Mouse (Mus musculus) Muller cell, postnatal 12 days (primary cell): ENCODE data around the gene Mief2.
A peak's percentile ranks its signal among the peaks of the same experiment; 100 is the strongest.

Experiments used
- DNase-seq: peaks from one replicate; pipeline ENCODE4 v3.0.0-alpha.2; 2015; ENCODE audit errors: inconsistent ontology term

The Mief2 gene

DNA sequence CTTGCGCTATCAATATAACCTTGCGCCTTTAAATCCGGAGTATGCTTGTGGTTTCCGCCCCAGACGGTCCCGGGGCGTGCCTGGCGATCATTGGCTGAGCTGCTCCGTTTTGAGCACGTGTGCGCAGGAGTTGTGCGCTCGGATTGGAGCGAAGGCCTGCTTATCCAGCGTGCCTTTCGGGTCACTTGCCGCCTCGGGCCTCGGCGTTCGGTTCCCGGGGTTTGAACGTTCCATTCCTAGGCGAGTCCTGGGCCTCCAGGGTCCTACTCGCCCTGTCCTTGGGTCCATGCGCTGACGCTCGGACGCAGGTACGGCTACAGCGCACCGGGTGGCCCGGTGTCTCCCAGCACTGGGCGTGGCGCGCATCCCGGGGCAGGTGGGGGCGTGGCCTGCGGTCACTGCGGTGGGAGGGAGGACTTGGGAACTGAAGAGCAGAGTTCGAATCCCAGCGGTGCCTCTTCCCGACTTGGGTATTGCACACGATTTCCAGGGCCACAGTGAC lies at the start of gene Mief2:
TSS of gene Mief2 (plus strand) at position 139 of the 502 bp plus-strand sequence.
- peak; percentile 96 for DNase-seq

GRCm38 (mm10) chr11:60696165-60696564 lies 32.0 kb upstream of the Mief2 start:
- no peak for DNase-seq

DNA sequence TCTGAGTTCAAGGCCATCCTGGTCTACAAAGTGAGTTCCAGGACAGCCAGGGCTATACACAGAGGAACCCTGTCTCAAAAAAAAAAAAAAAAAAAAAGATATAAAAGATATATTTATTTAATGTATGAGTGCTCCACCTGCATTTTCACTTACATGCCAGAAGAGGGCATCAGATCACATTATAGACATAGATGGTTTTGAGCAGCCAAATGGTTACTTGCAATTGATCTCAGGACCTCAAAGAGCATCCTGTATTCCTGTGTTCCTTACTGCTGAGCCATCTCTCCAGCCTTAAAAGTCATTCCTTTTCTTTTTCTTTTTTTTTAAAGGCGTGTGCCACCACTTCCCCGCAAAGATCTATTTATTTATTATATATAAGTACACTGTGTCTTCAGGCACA lies 30.6 kb upstream of the Mief2 start:
- DNase-seq, result peak; percentile 53

GRCm38 (mm10) chr11:60698806-60699523 lies 29.2 kb upstream of the Mief2 start:
- peak; percentile 84 for DNase-seq

DNA sequence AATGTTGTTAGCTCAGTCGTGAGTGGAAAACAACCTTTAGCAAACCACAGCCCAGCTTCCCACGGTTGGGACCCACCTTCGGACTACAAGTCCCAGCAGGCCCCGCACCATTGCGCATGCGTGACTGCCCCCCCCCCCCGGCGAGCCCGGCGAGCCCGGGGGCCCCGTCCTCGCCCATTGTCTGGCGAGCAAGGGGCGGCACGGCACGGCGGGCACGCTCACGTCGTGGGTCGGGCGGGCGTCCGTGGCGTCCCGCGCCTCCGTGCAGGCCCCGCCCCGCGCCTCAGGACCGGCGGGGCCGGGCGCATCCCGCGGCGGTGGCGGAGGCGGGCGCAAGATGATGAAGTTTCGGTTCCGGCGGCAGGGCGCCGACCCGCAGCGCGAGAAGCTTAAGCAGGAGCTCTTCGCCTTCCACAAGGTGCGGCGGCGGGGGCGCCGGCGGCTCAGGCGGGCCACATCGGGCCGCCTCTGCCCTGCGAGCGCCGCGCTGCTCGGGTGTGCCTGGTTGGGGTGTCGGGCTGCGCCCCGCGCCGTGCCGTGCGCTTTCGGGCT lies 28.6 kb upstream of the Mief2 start, which contains the start of gene Llgl1:
TSS of gene Llgl1 (plus strand) at position 200 of the 552 bp plus-strand sequence.
- DNase-seq, result peak; percentile 97

- no peak for DNase-seq
Measured at GRCm38 (mm10) chr11:60700320-60701185, 27.6 kb upstream of the Mief2 start.

- no peak for DNase-seq
Measured at GRCm38 (mm10) chr11:60701611-60702010, 26.6 kb upstream of the Mief2 start.

GRCm38 (mm10) chr11:60703131-60703530 lies 25.1 kb upstream of the Mief2 start:
- DNase-seq, result peak; percentile 27

DNA sequence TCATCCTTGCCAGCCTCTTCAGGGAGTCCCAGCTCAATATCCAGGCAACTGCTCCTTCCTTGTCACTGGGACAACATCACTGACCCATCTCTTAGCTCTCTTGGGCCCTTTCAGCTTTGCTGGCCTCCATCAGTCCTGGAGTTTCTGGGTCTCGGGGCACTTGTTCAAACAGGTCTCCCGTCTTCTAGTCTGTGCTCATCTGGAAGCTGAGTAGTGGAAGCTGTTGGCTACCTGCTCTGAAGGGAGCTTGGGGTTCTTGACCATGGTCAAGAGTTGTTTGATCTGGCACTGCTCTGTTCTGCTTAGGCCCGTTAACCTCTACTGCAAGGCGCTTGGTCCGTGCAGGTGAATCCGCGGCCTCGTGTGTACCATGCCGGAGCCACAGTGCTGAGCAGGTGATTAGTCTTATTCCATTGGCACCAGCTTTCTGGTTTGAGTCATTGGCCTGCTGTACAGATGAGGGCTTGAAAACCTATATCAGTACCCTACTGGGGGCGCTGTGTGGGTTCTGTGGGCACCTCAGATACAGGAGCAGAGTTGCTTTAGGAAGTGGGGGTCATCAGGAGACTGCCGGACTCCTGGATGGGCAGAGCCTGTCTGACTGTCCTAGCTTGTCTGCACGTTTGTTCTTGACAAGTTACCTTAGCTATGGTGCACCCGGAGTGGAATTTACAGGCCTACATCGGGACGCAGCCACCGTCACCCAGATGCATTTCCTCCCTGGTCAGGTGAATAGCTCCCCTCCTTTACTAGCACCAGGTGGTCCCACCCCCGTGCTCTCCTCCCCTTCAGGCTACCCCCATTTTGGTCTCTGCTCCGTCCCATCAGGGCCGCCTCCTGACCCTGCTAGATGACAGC lies 23.9 kb upstream of the Mief2 start:
- no peak for DNase-seq

DNA sequence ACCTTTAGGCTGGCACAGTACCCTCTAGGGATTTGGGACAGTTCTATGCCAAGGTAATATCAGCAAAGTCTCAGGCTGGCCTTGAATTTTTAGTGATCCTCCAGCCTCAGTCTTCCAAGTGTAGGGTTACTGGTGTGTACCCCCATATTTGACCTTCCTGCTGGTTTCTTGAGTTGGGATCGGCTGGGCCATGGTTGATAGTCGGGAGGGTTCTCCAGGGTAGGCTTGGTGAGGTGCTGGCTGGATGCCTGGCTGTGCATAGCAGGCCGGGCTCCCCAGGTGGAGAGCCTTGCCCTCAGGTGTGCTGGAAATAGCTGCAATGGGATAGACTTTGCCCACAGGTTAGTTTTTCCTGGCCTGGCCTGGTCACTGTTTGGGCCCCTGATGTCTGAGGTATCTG lies 22.9 kb upstream of the Mief2 start:
- no peak for DNase-seq

GRCm38 (mm10) chr11:60706076-60706475 lies 22.1 kb upstream of the Mief2 start:
- no peak for DNase-seq

- DNase-seq, result no peak
Measured at GRCm38 (mm10) chr11:60706696-60707480, 21.3 kb upstream of the Mief2 start.

GRCm38 (mm10) chr11:60707672-60708071 lies 20.5 kb upstream of the Mief2 start:
- peak; percentile 95 for DNase-seq

GRCm38 (mm10) chr11:60708631-60709030 lies 19.6 kb upstream of the Mief2 start:
- no peak for DNase-seq

DNA sequence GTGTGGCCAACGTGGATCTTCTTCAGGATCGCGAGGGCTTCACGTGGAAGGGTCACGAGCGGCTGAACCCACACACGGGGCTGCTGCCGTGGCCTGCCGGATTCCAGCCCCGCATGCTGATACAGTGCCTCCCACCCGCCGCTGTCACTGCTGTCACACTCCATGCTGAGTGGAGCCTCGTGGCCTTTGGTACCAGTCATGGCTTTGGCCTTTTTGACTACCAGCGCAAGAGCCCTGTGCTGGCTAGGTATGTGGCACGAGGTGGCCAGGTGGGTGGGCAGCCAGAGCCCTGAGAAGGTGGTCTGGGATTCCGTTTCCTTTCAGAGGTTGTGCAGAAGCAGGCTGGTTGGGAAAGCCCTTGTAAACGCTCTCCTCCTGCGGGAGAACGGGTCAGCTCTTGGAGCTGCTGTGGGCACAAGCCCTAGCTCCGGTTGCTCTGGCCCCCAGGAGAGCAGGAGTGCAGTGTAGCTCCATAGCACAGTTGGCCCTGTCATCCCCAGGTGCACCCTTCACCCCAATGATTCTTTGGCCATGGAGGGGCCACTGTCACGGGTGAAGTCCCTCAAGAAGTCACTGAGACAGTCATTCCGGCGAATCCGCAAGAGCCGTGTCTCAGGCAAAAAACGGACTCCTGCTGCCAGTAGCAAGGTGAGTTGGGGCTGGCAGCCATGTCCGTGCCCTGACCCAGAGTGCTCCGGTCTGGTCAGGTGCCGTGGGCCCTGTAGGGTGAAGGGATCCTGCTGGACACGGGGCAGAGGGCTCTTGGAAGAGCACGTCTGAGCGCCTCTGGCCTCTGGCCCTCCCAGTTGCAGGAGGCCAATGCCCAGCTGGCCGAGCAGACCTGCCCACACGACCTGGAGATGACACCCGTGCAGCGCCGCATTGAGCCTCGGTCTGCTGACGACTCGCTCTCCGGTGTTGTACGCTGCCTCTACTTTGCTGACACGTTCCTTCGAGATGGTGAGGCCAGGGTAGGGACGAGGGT lies 18.4 kb upstream of the Mief2 start:
- DNase-seq, result no peak

- no peak for DNase-seq
Measured at GRCm38 (mm10) chr11:60711218-60711617, 17.0 kb upstream of the Mief2 start.

GRCm38 (mm10) chr11:60712040-60712439 lies 16.2 kb upstream of the Mief2 start:
- no peak for DNase-seq

- no peak for DNase-seq
Measured at GRCm38 (mm10) chr11:60712639-60713255, 15.5 kb upstream of the Mief2 start.

DNA sequence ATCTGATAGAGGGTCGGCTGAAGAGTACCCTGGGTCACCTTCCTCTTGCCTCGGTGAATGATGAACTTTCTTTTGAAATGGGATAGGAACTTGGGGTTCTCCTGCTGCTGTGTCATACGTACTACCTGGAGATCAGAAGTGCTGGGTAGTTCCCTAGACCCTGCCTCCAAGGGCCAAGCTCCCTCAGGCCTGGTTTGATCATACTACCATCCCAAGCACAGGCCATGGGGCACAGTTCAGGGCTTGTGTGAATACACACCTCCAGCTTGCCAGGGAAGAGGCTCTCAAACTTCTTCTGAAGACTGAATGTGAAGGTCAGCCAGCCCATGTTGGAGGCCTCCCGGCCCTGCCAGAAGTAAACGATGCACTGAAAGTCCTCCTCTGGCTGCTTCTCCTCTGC lies 12.4 kb upstream of the Mief2 start:
- no peak for DNase-seq
